Mouse (Mus musculus): ENCODE measurements around the gene Zfp978. TPM values are rescaled to one million over a fixed set of nuclear protein-coding genes. Genes with fewer than 3 reads are reported as not detected.
A peak's percentile ranks its signal among the peaks of the same experiment; 100 is the strongest.
"Not testable (repeated sequence)": the region's sequence is repeated elsewhere in the genome, so short reads cannot be mapped to it uniquely, and the experiment has no call there.

Gene Zfp978
- polyA plus RNA-seq, 1 experiment from 2014 or later, result not detected

GRCm38 (mm10) chr4:147348906-147349686, 12.0 kb upstream of the Zfp978 start:
- H3K9me3 ChIP-seq (ENCODE audit: control insufficient read depth, low read length), result peaks cover 32% of the 10 kb centered on the region
- ATAC-seq (ENCODE audit: insufficient number of reproducible peaks, low FRiP score, low TSS enrichment, low read depth), result peak; percentile 70; the same call in 1 of the 2 replicates
- H3K9ac ChIP-seq (ENCODE audit: low read length); H3K4me2 ChIP-seq (ENCODE audit: low read depth, severe bottlenecking); H3K27ac ChIP-seq (replicated peaks; ENCODE audit: low read depth, low read length); H3K4me3 ChIP-seq (ENCODE audit: low read depth, low read length); H3K27me3 ChIP-seq (ENCODE audit: control insufficient read depth, insufficient read depth, low read length); H3K36me3 ChIP-seq (ENCODE audit: control insufficient read depth, insufficient read depth, low read length); DNase-seq (ENCODE audit: low spot score); H3K4me1 ChIP-seq (ENCODE audit: control insufficient read depth, insufficient read depth, low read length): not testable (repeated sequence)
- 90% methylated on average over 18 of the region's 19 CpGs for WGBS

GRCm38 (mm10) chr4:147349687-147350415, 11.3 kb upstream of the Zfp978 start:
- H3K27me3 ChIP-seq (ENCODE audit: control insufficient read depth, insufficient read depth, low read length); H3K4me1 ChIP-seq (ENCODE audit: control insufficient read depth, insufficient read depth, low read length); H3K36me3 ChIP-seq (ENCODE audit: control insufficient read depth, insufficient read depth, low read length); H3K4me2 ChIP-seq (ENCODE audit: low read depth, severe bottlenecking); ATAC-seq (ENCODE audit: insufficient number of reproducible peaks, low FRiP score, low TSS enrichment, low read depth); DNase-seq (ENCODE audit: low spot score); H3K9ac ChIP-seq (ENCODE audit: low read length); H3K27ac ChIP-seq (replicated peaks; ENCODE audit: low read depth, low read length); H3K4me3 ChIP-seq (ENCODE audit: low read depth, low read length): not testable (repeated sequence)
- peaks cover 32% of the 10 kb centered on the region for H3K9me3 ChIP-seq (ENCODE audit: control insufficient read depth, low read length)
- WGBS, result 86% methylated on average over 9 of the region's 9 CpGs

DNA sequence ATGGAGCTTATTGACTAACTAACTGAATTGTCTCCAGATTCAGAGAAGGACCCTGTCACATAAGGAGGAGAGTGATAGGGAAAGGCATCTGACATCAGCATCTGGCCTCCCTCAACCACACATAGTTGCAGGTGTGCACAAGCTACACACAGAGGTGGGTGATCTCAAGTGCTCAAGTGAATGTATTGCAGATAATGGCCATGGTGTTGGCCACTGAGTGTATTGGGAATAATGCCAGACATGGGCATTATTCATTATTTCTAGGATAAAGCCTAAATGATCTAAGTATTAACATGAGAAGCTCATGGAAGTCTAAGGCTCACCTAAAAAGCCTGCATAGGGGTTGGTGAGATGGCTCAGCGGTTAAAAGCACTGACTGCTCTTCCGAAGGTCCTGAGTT, 10.6 kb upstream of the Zfp978 start:
- peaks cover 32% of the 10 kb centered on the region for H3K9me3 ChIP-seq (ENCODE audit: control insufficient read depth, low read length)
- not testable (repeated sequence) for H3K4me3 ChIP-seq (ENCODE audit: low read depth, low read length); H3K9ac ChIP-seq (ENCODE audit: low read length); H3K27me3 ChIP-seq (ENCODE audit: control insufficient read depth, insufficient read depth, low read length); H3K27ac ChIP-seq (replicated peaks; ENCODE audit: low read depth, low read length); DNase-seq (ENCODE audit: low spot score); H3K36me3 ChIP-seq (ENCODE audit: control insufficient read depth, insufficient read depth, low read length); H3K4me1 ChIP-seq (ENCODE audit: control insufficient read depth, insufficient read depth, low read length); H3K4me2 ChIP-seq (ENCODE audit: low read depth, severe bottlenecking)
- ATAC-seq (ENCODE audit: insufficient number of reproducible peaks, low FRiP score, low TSS enrichment, low read depth), result 0 out of 2 replicates have a peak, but pooled peaks have one; percentile 82
- WGBS, result 92% methylated on average over 2 of the region's 2 CpGs

DNA sequence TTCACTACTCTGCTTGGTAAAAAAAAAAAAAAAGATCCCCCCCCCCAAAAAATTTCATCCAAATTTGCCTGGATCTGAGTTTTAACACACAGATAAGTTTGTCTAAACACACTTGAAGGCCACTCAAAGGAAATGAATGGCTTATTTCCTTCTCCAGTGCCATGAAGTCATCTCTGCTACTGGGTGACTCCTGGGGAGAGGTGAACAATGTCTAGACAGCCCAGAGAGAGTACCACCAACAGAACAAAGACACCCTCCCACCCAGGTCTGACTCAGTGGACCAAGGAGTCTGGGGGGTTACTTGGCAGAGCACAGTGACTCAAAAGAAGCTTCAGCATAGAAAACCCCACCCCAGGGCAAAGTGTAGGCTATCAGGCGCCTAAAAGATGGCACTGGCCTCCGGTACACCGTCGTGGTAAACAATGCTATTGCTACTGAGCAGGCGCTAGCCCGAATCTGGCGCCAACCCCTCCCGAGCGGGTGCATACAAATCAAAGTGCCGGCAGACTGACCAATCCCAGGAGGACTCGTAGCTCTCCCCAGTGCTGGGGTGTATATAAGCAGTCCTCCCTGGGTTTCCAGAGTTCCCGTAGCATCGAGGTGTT, 9.6 kb upstream of the Zfp978 start:
- H3K4me1 ChIP-seq (ENCODE audit: control insufficient read depth, insufficient read depth, low read length); ATAC-seq (ENCODE audit: insufficient number of reproducible peaks, low FRiP score, low TSS enrichment, low read depth); H3K36me3 ChIP-seq (ENCODE audit: control insufficient read depth, insufficient read depth, low read length); H3K4me3 ChIP-seq (ENCODE audit: low read depth, low read length); H3K27me3 ChIP-seq (ENCODE audit: control insufficient read depth, insufficient read depth, low read length); DNase-seq (ENCODE audit: low spot score); H3K9ac ChIP-seq (ENCODE audit: low read length); H3K4me2 ChIP-seq (ENCODE audit: low read depth, severe bottlenecking); H3K27ac ChIP-seq (replicated peaks; ENCODE audit: low read depth, low read length): not testable (repeated sequence)
- H3K9me3 ChIP-seq (ENCODE audit: control insufficient read depth, low read length), result peaks cover 30% of the 10 kb centered on the region
- WGBS, result 85% methylated on average over 10 of the region's 13 CpGs

DNA sequence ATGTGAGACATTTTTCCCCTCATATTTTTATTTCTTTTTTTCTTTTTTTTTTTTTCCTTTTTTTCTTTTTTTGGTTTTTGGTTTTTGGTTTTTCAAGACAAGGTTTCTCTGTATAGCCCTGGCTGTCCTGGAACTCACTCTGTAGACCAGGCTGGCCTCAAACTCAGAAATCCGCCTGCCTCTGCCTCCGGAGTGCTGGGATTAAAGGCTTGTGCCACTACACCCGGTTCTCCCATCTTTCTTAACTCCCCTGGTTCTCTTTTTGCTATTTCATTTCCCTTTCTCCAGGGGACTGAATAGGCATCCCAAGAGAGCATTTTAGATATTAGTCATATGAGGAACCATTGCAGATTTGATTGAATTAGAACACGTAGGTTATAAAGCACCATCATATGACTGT, 7.5 kb upstream of the Zfp978 start:
- ATAC-seq (ENCODE audit: insufficient number of reproducible peaks, low FRiP score, low TSS enrichment, low read depth); H3K27me3 ChIP-seq (ENCODE audit: control insufficient read depth, insufficient read depth, low read length); H3K27ac ChIP-seq (replicated peaks; ENCODE audit: low read depth, low read length); H3K4me3 ChIP-seq (ENCODE audit: low read depth, low read length); H3K9ac ChIP-seq (ENCODE audit: low read length); H3K4me1 ChIP-seq (ENCODE audit: control insufficient read depth, insufficient read depth, low read length); H3K36me3 ChIP-seq (ENCODE audit: control insufficient read depth, insufficient read depth, low read length); DNase-seq (ENCODE audit: low spot score); H3K4me2 ChIP-seq (ENCODE audit: low read depth, severe bottlenecking): not testable (repeated sequence)
- peaks cover 20% of the 10 kb centered on the region for H3K9me3 ChIP-seq (ENCODE audit: control insufficient read depth, low read length)
- 84% methylated on average over 4 of the region's 4 CpGs for WGBS

DNA sequence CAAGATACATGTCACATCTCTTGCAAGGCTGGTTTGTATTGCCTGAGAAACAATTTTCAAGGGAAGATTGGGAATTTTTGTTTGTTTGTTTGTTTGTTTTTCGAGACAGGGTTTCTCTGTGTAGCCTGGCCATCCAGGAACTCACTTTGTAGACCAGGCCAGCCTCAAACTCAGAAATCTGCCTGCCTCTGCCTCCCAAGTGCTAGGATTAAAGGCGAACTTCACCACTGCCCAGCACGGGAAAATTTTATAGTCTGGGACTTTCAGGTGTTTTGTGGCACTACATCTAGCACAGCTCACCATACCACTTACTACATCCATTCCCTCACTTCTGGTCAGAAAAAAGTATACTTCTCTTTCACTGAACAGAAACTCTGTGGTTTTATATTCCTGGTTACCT, 5.1 kb upstream of the Zfp978 start:
- not testable (repeated sequence) for H3K36me3 ChIP-seq (ENCODE audit: control insufficient read depth, insufficient read depth, low read length); DNase-seq (ENCODE audit: low spot score); H3K4me2 ChIP-seq (ENCODE audit: low read depth, severe bottlenecking); H3K4me3 ChIP-seq (ENCODE audit: low read depth, low read length); ATAC-seq (ENCODE audit: insufficient number of reproducible peaks, low FRiP score, low TSS enrichment, low read depth); H3K9me3 ChIP-seq (ENCODE audit: control insufficient read depth, low read length); H3K27me3 ChIP-seq (ENCODE audit: control insufficient read depth, insufficient read depth, low read length); H3K4me1 ChIP-seq (ENCODE audit: control insufficient read depth, insufficient read depth, low read length); H3K9ac ChIP-seq (ENCODE audit: low read length); H3K27ac ChIP-seq (replicated peaks; ENCODE audit: low read depth, low read length)
- no CpG with 5 or more reads among the region's 3 CpGs for WGBS

DNA sequence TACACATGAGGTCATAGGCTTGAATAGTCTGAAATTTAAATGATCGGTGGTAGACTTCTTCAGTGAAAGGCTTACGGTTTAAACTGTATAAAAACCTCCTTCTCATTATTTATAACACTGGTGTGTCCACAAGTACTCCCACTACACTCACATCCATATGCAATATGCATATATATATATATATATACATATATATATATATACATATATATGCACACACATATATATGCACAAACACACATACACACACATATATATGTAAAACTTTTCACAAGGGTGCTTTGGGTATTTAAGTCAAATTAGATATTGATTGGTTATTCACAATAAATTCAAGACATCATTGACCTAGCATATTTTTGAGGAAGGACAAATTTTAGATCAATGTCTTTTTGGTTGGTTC, 3.9 kb upstream of the Zfp978 start:
- not testable (repeated sequence) for DNase-seq (ENCODE audit: low spot score); H3K9me3 ChIP-seq (ENCODE audit: control insufficient read depth, low read length); H3K36me3 ChIP-seq (ENCODE audit: control insufficient read depth, insufficient read depth, low read length); H3K4me3 ChIP-seq (ENCODE audit: low read depth, low read length); H3K4me1 ChIP-seq (ENCODE audit: control insufficient read depth, insufficient read depth, low read length); H3K27ac ChIP-seq (replicated peaks; ENCODE audit: low read depth, low read length); H3K27me3 ChIP-seq (ENCODE audit: control insufficient read depth, insufficient read depth, low read length); H3K4me2 ChIP-seq (ENCODE audit: low read depth, severe bottlenecking); H3K9ac ChIP-seq (ENCODE audit: low read length)
- ATAC-seq (ENCODE audit: insufficient number of reproducible peaks, low FRiP score, low TSS enrichment, low read depth), result peak; percentile 72; the same call in 1 of the 2 replicates
- WGBS, result no CpG with 5 or more reads among the region's 2 CpGs

GRCm38 (mm10) chr4:147361872-147362271, 769 bp downstream of the Zfp978 start:
- H3K4me1 ChIP-seq (ENCODE audit: control insufficient read depth, insufficient read depth, low read length); ATAC-seq (ENCODE audit: insufficient number of reproducible peaks, low FRiP score, low TSS enrichment, low read depth); DNase-seq (ENCODE audit: low spot score); H3K27ac ChIP-seq (replicated peaks; ENCODE audit: low read depth, low read length); H3K4me2 ChIP-seq (ENCODE audit: low read depth, severe bottlenecking); H3K9me3 ChIP-seq (ENCODE audit: control insufficient read depth, low read length); H3K4me3 ChIP-seq (ENCODE audit: low read depth, low read length); H3K36me3 ChIP-seq (ENCODE audit: control insufficient read depth, insufficient read depth, low read length); H3K27me3 ChIP-seq (ENCODE audit: control insufficient read depth, insufficient read depth, low read length); H3K9ac ChIP-seq (ENCODE audit: low read length): not testable (repeated sequence)
- WGBS, result no CpG with 5 or more reads among the region's 1 CpGs
